Mouse (Mus musculus): ENCODE measurements around the gene Eif4h.
A peak's percentile ranks its signal among the peaks of the same experiment; 100 is the strongest.
"Not testable (repeated sequence)": the region's sequence is repeated elsewhere in the genome, so short reads cannot be mapped to it uniquely, and the experiment has no call there.

Gene Eif4h

DNA sequence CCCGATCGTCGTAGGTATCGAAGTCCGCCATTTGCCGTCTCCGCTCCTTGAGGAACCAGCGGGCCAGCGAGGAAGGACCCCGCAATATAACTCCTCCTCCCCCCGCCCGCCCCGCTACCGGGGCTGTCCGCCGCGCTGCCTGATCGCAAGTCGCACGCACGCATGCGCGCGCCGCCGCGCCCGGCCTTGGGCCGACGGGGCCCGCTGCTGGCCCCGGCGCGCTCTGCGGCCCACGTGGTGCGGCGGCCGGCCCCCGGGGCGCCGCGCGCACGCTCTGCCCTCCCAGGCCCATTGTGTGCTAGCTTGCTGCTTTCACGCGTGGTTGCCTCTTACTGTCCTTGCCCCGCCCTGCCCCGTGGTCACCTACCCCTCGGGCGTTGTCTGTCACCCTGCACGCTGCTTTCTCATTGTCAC, at the start of gene Eif4h:
Gene Eif4h (minus strand): TSS at position 222 of the 414 bp plus-strand sequence.
- DNase-seq: peak; percentile 97

DNA sequence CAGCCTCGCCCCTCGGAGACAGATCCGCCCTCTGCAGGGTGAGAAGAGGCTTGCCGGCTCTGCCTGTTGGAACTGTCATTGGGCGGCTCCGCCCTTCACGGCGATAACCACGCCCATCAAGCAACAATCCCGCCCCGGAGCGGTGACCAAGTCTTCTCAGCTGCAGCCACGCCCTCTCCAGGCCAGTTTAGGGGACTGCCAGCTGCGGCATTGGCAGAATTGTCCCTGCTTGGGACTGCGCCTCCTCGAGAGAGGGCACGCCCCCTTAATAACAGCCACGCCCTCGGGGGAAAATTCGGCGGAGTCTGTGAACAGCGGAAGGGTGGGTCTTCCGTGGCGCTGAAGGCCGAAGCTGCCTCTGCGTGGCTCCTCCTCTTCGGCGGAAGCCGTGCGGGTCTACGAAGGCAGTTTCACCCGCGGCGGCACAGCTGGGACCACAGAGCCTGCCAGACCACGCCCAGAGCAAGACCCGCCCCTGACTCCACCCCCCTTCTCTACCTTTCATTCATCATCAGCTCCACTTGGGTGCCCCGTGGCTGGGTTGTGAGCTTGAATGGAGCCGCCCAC, 49.5 kb upstream of the Eif4h start:
- peak; percentile 100 for DNase-seq

DNA sequence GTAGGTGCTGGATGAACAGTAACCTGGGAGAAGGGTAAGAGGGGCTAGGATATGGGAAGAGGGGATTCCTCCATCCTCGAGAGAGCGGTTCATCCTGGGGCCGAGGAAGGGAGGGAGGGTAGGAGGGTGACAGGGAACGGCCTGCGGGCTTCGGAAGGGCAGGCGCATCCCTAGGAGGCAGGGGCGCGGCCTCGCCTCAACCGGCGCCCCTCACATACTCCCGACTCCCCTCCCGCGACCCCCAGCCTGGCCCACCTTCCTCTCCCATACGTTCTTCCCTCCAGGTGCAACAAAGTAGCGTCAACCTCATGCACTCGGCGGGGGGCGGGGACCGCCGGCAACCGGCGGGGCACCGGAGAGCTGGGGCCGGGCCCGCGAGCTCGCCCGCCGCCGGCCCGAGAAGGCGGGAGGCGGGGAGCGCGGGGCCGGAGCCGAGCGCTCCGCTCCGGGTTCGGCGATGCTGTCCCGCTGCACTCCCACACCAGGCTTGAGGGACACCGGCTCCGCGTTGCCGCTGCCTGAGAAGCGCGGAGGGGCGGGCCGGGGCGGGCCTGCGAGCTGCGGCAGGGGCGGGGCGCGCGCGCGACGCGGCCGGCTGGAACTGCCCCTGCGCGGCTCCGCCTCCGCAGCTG, 48.9 kb upstream of the Eif4h start, which contains the start of gene Limk1:
Gene Limk1 (minus strand): TSS at position 513 of the 632 bp plus-strand sequence.
- DNase-seq: no peak

DNA sequence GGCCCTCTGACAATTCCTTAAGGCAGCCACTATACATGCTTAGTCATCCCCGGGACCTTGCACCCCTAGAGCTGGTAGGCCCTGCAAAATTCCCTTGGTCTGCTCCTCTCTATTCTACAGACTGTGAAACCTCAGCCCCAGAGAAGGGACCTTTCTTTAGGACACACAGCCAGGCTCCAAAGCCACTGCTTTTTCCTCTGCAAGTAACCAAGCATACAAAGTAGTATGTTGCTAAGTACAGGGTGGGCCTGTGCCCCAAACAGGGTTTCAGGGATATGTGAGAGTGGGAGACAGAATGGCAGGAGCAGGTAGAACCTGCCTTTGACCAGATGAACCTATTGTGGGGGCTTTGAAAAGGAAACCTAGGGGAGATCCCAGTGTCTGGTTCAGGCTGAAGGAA, 47.9 kb upstream of the Eif4h start:
- no peak for DNase-seq

DNA sequence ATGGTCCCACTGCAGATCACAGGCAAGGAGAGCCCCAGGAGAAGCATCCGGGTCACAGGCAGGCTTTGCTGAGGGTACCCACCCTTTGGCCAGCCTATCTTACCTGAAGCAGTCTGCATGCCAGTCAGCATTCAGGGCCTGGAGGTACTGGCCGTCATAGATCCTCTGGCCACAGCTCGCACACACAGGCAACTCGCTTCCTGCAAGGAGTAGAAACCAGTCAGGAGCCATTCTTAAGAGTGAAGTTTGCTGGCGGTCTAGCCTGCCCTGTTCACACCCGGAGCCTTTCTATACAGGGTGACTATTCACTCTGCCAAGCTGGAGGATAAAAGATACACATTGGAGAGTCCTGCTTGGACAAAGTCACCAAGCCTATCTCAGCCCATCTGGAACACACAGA, 47.3 kb upstream of the Eif4h start:
- no peak for DNase-seq

DNA sequence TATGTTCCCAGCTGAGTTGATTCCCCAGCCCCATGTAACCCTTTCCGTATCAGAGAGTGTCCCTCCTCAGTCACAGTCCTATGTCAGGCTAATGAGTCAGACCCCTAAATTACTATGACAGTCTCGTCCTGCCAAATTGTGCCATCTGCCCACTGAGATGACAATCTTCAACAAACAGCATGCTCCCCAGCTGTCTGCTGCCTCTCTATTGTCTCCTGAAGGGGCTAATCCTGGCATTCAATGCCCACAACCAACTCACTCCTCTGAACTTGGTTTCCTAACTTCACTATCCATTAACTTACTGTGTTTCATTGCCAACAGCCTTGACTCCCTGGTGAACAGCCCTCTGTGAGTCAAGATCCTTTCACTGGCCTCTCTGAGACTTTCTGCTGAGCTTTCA, 45.1 kb upstream of the Eif4h start:
- DNase-seq: no peak

DNA sequence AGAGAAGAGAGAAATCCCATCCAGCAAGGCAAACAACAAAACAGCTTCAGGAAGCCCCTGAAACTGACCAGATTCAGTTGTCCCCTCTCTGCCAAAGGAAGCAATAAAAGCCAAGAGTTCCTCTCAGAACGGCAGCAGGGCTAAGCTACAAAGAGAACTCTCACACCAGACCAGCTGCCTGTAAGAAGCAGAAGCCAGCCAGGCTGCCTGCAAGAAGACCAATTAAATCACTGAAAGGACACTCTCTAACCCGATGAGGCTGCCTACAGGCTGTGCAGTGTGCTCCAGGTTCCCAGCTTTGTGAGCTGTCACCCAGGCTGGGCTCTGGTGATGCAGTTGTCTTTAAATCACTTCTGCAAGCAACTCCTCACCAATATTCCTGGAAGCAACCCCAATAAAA, 44.5 kb upstream of the Eif4h start:
- no peak for DNase-seq

DNA sequence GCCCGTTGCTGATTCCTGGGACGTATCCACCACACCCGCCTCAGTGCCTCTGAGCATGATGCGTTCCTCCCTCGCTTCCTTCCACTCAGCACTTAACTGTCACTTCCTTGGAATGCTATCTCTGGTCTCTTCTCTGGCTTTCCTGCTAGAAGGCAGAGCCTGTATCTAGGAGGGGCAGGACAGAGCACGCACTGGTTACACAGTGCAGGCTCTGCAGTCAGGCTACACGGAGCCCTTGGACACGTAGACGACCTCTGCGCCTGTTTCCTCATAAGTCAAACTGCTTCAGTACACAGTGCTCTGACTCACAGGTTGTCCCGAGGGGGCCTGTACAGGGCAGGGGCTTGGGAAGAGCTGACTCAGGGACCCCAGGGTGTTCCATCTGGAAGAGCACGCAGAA, 40.9 kb upstream of the Eif4h start:
- no peak for DNase-seq

DNA sequence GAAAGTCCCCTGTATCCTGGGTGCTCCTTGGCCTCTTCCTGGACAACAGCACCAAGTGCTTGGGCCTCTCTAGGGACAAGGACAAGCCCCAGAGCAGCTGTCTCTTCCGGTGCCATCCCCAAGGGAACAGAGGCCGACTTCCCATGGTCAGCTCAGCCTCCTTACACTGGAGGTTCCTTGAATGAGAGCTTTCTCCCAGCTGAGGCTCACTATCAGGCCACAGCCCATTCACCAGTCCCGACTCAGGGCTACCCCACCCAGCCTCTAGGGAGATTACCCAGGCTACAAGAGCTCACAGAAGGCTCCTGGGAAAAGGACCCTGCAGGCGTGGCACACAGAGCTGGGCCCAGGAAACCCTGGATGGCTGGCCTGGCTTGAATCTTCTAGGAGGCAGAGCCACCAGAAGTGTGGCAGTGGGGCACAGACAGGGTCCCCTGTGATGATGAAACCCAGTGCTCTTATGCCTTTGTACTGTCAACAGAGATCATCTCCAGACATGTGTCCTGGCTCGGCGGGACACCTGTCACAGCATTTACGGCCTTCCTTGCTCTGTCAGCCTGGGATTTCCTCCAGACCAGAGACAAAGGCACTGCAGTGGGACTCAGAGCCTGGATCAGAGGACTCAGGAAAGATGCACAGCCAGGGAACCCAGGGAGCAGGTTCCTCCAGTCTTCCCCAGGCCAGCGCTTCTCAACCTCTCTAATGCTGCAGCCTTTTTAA, 39.7 kb upstream of the Eif4h start:
- peak; percentile 65 for DNase-seq

DNA sequence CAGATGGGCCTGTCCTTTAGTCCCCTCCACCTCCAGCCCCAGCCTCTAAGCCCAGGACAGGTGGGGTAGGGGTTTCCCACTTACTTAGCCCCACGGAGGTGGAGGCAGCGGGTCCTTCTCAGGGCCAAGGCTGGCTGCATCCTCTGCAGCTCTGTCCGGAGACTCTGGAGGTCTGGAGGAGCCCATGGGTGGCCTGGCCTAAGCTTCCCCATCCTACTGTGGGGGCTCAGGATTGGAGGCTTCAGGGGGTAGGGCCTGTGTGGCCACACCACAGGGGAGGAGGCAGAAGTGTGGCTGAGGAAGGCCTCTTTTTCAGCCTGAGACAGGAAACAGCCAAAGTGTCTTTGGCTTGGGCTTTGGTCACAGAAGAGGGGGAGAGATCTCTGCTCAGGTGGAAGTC, 38.7 kb upstream of the Eif4h start:
- DNase-seq: peak; percentile 21

DNA sequence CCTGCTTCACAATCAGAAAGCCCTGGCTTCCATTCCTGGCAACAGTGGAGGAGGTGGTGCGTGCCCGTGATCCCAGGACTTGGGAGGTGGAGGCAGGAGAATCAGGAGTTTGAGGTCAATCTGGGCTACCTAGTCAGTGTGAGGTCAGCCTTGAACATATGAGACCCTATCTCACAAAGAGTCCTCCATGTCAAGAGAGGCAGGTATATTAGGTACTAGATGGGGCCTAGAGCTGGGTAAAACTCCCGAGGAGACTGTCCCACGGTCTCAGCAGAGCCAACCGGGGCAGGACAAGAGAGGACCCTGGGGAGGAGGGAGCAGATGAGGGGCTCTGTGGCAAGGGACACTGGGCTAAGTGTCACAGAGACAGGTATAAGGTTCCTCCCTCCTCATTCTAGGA, 38.2 kb upstream of the Eif4h start:
- no peak for DNase-seq

DNA sequence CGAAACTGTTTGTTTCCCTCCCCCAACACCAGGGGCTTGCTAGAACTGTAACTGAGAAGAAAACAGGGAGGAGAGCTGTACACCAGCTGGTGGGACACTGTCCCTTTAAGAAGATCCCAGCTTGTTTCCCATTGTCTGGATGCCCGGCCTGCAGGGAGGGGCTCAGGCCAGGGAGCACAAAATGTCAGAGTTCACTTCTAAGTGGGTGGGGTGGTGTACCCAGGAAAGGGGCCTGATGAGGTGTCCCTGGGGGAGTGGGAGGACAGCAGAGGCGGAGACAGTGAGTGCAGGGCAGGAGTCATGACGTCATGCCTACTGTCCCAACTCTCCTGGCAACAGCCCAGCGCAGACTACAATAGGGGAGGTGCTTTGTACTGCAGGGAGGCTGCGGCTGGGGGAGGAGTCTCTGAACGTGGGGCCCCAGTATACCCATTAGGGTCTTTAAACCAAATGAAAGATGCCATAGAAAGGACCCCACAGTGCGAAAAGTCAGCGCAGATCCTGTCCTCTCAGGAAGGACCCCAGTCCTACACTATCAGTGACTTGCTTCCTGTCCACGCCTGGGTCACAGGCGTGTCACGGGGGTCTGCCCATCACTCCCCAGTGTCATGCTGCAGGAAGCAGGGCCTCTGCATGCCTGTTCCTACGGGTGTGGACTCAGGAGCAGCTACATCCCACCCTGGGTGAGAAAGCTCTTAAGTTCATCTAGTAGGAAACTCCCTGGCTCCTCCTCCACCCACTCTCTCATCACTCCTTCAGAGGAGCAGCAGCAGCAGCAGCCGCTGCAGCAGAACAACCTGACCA, 36.9 kb upstream of the Eif4h start:
- peak; percentile 72 for DNase-seq

DNA sequence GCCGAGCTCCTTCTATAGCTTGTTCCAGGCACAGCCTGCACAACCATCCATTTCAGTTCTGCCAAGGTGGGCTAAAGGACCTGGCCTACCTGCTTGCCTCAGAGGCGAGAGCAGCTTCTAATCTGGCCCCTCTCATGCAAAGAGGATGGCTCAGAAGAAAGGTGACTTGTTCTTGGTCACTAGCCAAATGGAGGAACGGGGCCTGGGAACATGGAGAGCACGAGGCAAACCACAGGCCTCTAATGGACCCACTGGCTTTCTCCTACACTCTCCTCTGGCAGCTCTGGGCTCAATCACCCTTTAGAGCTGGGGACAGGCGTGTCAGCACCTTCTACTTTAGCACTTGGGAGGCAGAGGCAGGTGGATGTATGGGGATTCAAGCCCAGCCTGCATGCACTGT, 35.7 kb upstream of the Eif4h start:
- no peak for DNase-seq

DNA sequence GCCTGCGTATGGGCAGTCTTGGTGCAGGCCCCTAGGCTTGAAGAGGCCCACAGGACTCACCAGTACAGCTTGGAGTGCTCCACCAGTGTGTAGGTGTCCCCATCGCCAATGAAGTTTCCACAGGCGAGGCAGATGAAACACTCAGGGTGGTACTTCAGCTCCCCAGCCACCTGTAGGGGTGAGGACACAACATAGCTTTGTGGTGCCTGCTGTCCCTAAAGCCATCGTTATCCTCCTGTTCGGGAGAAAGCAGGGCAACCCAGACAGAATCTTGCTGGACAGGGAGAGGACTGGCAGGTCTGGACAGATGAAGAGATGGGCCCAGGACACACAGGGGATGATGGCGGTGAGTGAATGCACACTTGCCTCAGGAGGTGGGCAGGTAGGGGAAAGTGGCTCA, 33.3 kb upstream of the Eif4h start:
- DNase-seq: no peak

DNA sequence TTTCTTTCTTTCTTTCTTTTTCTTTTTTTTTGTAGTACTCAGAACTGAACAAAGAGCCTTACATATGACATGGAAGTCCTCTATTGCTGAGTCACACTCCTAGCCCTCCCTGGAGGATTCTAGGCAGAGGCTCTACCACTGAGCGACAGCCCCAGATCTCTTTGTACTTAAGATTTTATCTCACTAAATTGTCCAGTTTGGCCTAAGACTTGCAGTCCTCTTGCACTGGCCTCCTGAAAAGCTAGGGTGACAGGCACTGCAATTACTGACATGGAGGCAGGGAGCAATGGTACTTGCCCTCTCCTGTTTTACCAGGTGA, 32.9 kb upstream of the Eif4h start:
- DNase-seq: no peak

DNA sequence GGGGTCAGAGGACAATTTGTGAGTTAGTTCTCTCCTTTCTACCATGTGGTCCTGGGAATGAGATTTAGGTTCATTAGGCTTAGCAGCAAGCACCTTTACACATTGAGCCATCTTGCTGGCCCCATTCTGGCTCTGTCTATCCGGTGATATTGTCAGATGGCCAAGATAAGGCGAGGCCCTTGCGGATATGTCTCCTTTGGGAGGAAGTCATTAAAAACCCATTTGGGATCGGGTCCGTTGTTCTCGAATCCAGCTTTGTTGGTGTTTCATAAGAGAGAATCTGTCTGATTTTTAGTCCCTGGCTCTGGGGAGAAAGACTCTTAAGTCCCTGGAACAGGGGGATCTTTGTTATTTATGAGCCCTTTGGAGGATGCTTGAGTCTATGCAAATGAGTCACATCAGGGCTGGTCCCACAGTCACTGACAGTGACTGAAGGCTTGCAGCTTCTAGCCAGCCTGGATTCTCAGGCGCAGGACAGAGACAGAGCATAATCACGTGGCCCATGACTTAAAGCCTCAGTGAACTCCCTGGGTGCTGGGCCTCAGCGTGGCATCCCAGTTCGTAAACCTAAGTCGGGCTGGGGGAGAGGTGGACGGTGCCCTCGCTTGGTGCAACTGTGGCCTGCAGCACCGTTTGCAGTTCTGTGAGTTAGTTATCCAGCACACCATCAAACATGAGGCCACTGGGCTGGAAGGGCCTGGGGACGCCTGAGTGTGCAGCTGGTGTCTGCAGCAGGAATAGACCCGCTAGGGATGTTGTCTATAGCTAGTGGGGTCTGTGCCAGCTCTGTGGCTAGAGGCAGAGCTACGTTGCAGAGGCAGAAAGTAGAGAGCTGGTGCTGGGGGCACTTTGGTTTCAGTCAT, 32.3 kb upstream of the Eif4h start:
- DNase-seq: no peak

DNA sequence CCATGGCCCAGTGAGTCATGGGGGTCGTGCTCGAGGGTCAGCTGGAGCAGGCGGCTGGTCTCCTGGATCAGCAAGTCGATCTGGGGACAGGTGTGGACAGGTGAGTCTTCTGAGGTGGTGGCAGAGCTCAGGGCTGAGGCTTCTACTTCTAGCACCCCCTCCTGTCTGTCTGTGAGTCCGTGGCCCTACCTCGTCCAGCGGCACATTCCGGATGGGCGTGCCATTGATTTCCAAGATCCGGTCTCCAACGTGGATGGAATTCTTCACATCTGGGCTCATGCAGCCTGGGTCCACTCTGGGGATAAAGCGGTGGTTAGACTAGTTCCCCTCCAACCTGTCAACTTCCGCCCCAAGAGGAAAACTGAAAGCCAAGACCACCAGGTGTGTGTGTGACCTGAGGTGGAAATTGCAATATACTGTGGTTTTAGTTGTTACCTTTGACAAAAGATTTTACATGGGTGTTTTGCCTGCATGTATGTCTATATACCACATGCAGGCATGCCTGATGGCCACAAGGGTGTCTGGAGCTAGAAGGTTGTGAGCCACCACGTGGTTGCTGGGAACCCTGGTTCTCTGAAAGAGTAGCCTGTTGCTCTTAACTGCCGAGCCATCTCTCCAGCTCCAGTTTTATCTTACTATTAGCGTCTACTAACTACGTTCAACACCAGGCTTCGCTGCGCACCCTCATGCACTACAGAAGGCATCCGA, 29.9 kb upstream of the Eif4h start:
- no peak for DNase-seq

DNA sequence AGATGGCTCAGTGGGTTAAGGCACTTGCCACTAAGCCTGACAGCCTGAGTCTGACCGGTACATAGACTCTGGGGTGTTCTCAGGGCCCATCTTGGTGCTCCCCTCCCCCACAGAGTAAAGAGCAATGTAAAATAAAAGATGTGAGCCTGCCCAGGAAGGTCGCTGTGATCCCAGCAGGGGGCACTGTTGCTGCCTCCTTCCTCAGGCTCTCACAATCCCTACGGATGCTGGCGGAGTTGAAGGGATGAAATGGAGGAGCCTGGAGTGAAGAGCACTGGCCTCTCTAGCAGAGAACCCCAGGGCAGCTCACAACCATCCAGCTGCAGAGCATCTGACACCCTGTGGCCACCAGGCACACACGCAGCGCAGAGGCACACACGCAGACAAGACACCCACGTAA, 29.2 kb upstream of the Eif4h start:
- DNase-seq: peak; percentile 43

DNA sequence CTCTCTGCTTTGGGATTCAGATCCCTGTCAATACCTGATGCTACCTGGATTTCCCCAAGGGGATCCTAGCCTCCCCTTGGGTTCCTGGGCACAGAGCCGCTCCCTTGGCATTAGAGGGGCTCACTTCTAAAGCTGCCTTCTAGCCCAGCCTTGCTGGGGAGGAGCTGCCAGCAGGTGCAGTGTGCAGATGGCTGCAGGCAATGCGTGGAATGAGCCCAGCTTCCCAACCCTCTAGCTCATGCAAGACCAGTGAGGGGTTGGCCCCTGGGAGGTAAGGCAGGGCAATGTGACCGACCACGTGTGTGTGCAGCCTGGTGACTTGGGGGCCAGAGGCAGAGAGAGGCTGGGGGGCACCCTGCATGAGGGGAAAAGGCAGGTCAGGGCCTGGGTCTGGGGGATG, 17.4 kb upstream of the Eif4h start:
- no peak for DNase-seq

DNA sequence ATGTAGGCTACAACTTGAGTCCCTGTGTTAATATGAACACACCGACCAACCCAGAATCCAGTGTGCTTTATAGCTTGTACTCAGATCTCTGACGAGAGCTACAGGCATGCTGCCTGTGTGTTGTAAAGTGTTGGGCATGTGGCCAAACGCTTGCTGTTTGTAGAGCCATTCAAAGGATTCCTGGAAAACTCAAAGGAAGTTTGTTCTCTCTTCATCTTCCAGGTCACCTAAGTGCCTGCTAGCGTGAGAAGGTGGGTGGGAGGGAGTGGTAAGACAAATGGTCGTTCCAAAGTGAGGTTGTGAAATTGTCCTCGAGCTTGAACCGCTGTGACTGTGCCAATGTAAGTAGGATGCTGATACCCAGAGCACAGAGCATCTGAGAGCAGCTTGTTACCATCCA, 12.7 kb upstream of the Eif4h start:
- no peak for DNase-seq

DNA sequence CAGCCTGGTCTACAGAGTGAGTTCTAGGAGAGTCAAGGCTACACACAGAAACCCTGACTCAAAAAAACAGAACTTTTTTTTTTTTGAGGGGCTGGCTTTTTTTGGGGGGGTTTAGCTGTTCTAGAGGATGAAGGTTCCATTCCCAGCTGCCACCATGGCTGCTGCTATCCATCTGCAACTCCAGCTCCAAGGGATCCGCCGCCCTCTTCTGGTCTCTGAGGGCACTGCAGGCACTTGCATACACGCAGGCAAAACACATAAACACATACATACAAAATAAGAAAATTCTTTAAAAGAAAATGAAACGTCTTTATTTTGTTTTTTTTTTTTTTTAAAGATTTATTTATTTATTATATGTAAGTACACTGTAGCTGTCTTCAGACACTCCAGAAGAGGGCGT, 11.6 kb upstream of the Eif4h start:
- DNase-seq: peak; percentile 72

DNA sequence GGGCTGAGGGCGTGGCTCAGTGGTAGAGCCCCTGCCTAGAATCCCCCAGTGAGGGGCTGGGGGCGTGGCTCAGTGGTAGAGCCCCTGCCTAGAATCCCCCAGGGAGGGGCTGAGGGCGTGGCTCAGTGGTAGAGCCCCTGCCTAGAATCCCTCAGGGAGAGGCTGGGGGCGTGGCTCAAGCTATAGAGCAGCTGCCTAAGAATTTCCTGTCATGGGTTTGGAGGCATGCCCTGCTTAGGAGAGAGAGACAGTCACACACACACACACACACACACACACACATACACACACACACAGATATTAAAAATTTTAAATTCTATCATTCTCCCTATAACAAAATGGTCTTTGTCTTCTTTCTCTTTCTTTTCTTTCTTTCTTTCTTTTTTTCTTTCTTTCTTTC, 9.7 kb upstream of the Eif4h start:
- DNase-seq: not testable (repeated sequence)
